Comparison of ENCODE assay signal across 10 mouse cellular contexts in the genomic region with DNA sequence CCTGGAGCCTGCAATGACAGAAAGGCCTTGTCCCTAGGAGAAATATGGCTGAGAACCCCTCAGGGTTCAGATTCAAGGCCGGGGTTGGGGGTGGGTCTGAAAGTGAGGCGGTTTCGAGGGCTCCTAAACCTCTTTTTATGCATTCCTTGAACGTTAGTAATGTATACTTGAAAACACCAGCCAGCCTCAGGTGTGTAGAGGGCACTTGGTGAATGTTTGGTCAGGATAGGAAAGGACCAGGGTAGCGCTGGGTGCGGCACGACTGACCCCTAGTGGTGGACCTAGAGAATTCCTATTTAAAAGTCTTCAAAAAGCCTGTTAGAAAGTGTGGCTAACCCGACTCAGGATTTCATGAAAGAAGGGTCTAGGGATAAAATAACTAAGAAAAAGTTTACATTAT.
DNase-seq lines count a peak whose midpoint lies in the region; ATAC-seq and TF ChIP-seq lines count a peak whose summit lies in the region.
"Had no signal": no experiment of that assay in that cellular context is flagged by ENCODE, and none has a peak within 500 bp of the region (broad histone marks: within the 10 kb centered on the region; RNA-seq: fewer than 3 reads in every experiment).

No protein-coding gene starts in this region.

- H3K4me2 ChIP-seq in liver, embryonic 13.5 days = no peak overlapping the region
- H3K4me2 ChIP-seq: stomach, embryonic 15.5 days had no signal

- 0 out of 2 replicates have a peak, but pooled peaks cover 3% of the 10 kb centered on the region for H3K4me1 ChIP-seq in liver, embryonic 13.5 days (replicated peaks)
- H3K4me1 ChIP-seq: stomach, embryonic 15.5 days had no signal

- H3K27me3 ChIP-seq in liver, embryonic 13.5 days = no peaks in the 10 kb centered on the region
- H3K27me3 ChIP-seq: stomach, embryonic 15.5 days had no signal

- no peaks in the 10 kb centered on the region for H3K9me3 ChIP-seq in liver, embryonic 13.5 days (replicated peaks)
- H3K9me3 ChIP-seq: stomach, embryonic 15.5 days had no signal

- DNase-seq in adrenal gland, adult 18-20 months (ENCODE audit: low spot score in 2 of 2) = peak; percentile 47
- no peak for DNase-seq in adrenal gland, postnatal 4 days (ENCODE audit: low spot score in 2 of 2)
- DNase-seq in right cerebral cortex, postnatal 4 days = peak; percentile 56
- no peak for DNase-seq in right cerebral cortex, adult 18-20 months
- peak; percentile 31 for DNase-seq in cerebellum, adult 8-10 months
- DNase-seq in gastrocnemius, adult 2 months = peak; percentile 60
- DNase-seq in liver, embryonic 13.5 days = peak; percentile 24
- DNase-seq in skeletal muscle tissue, adult 2 months (ENCODE audit: low read depth, low spot score) = peak; percentile 62

- H3K27ac ChIP-seq in gastrocnemius, adult 2 months = no peak overlapping the region
- H3K27ac ChIP-seq in liver, embryonic 13.5 days = no peak overlapping the region
- H3K27ac ChIP-seq: stomach, embryonic 15.5 days had no signal

- no peak overlapping the region for H3K4me3 ChIP-seq in gastrocnemius, adult 2 months
- no peak overlapping the region for H3K4me3 ChIP-seq in liver, embryonic 13.5 days (replicated peaks)
- H3K4me3 ChIP-seq: stomach, embryonic 15.5 days had no signal

- WGBS in liver, embryonic 13.5 days (ENCODE audit: insufficient replicate concordance) = 18% methylated on average over 8 of the region's 8 CpGs

- no peaks in the 10 kb centered on the region for H3K36me3 ChIP-seq in liver, embryonic 13.5 days
- H3K36me3 ChIP-seq: G1E; stomach, embryonic 15.5 days had no signal

- intact Hi-C loops in gastrocnemius, adult 2 months (cut with DNase I) = loop anchor here (10.0 kb wide), 1 partner anchor 381 kb away; the partner anchor contains the start of gene Eogt

- no peak for ATAC-seq in liver, embryonic 13.5 days (ENCODE audit: low read depth)

- no peak overlapping the region for H3K9ac ChIP-seq in liver, embryonic 13.5 days
- H3K9ac ChIP-seq: stomach, embryonic 15.5 days had no signal

- TF ChIP-seq CTCF in gastrocnemius, adult 2 months (IDR thresholded peaks at IDR 0.05) = no peak; the same call in 1 of the 2 replicates

Comparison
In these comparisons a context has a peak if more than half of its experiments do, and no peak if none do; other contexts are left out.
1. DNase-seq: peak in adrenal gland, adult 18-20 months (2 of 2), right cerebral cortex, postnatal 4 days (single experiment), cerebellum, adult 8-10 months (single experiment), gastrocnemius, adult 2 months (single experiment), liver, embryonic 13.5 days (single experiment) and skeletal muscle tissue, adult 2 months (single experiment); none in adrenal gland, postnatal 4 days (0 of 2) and right cerebral cortex, adult 18-20 months (single experiment).